Mouse (Mus musculus) lung, postnatal 0 days (tissue): ENCODE data around the gene Nabp1.

ENCODE experiments used
- CTCF ChIP-seq: IDR thresholded peaks from 2 replicates; pipeline ENCODE4 v1.5.1; 2016; ENCODE audit warnings: antibody characterized with exemption, mild to moderate bottlenecking
- EP300 ChIP-seq: IDR thresholded peaks from 2 replicates; pipeline ENCODE4 v1.6.1; 2016; ENCODE audit warnings: antibody characterized with exemption, mild to moderate bottlenecking, control low read depth

DNA sequence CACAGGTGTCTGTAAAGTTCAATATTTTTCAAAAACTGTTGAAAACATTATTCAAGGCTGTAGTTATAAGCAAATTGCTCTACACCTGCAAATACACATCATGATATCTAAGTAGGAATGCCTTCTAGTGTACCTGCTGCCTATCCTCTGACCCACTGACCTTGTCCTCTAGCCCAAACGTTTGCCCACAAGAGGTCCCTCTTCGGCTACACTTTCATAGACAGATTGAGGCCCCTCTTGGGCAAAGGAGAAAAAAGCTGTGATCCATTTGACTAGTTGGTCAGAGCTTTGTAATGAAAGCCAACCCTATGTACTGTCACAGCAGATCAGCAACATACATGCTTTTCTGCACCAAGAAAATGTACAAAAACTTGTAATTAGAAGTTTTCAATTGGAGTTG, 12.9 kb downstream of the Nabp1 start:
- no peak for TF ChIP-seq EP300
- peak; percentile 36 for TF ChIP-seq CTCF
